Mouse (Mus musculus) hindbrain, postnatal 0 days (tissue): ENCODE data around the gene Slc7a11. TPM values are rescaled to one million over a fixed set of nuclear protein-coding genes. Genes with fewer than 3 reads are reported as not detected.

Source experiments
- ATAC-seq: fragments of 200-750 bp; cut with Nextera tagmentation; 2 replicates; pipeline ENCODE4 v1.8.0; 2017; ENCODE audit warnings: mild to moderate bottlenecking, moderate TSS enrichment, moderate library complexity
- DNase-seq: peaks from one replicate; pipeline ENCODE4 v3.0.0-alpha.2; 2015; ENCODE audit warnings: low spot score
- H3K27ac ChIP-seq: fragments of 300-500 bp; sonication (generic); 2 replicates; pipeline ENCODE4 v1.5.1; 2014; ENCODE audit warnings: mild to moderate bottlenecking
- H3K27me3 ChIP-seq: fragments of 300-500 bp; sonication (generic); 2 replicates; pipeline ENCODE4 v1.6.1; 2014; ENCODE audit warnings: low read length, mixed read lengths; ENCODE audit not compliant: insufficient read depth
- H3K36me3 ChIP-seq: fragments of 300-500 bp; sonication (generic); 2 replicates; pipeline ENCODE4 v1.6.1; 2014; ENCODE audit warnings: low read length, mixed read lengths; ENCODE audit not compliant: insufficient read depth
- H3K4me1 ChIP-seq: fragments of 300-500 bp; sonication (generic); 2 replicates; pipeline ENCODE4 v1.6.1; 2014; ENCODE audit warnings: antibody characterized with exemption, low read length, mixed read lengths; ENCODE audit not compliant: insufficient read depth
- H3K4me2 ChIP-seq: fragments of 300-500 bp; sonication (generic); 2 replicates; pipeline ENCODE4 v1.6.1; 2014; ENCODE audit warnings: low read depth, mild to moderate bottlenecking, low read length, moderate library complexity, mixed read lengths
- H3K4me3 ChIP-seq: fragments of 300-500 bp; sonication (generic); 2 replicates; pipeline ENCODE4 v1.5.1; 2014; ENCODE audit warnings: low read length
- H3K9ac ChIP-seq: fragments of 300-500 bp; sonication (generic); replicated peaks from 2 replicates; pipeline ENCODE4 v1.6.1; 2014; ENCODE audit warnings: mild to moderate bottlenecking, low read length, moderate library complexity, mixed read lengths
- H3K9me3 ChIP-seq: fragments of 300-500 bp; sonication (generic); 2 replicates; pipeline ENCODE4 v1.6.1; 2016; ENCODE audit warnings: low read length, mixed read lengths
- CTCF ChIP-seq: IDR thresholded peaks from 2 replicates; pipeline ENCODE4 v1.5.1; 2016; ENCODE audit warnings: antibody characterized with exemption, control low read depth, low read depth
- WGBS: fragments of 180-500 bp; shearing (Covaris S2); extraction: QIAGEN DNeasy Blood & Tissue Kit; methylation state at CpG from one replicate; pipeline ENCODE4 v1.1.7; 2014; 5-methylcytosine and 5-hydroxymethylcytosine counted together
- polyA plus RNA-seq: library from polyadenylated mRNA; unstranded; fragments of >200 nt; fragmentation: Nextera tagmentation; extraction: Ambion mirVana; gene quantifications from 2 replicates; pipeline ENCODE4 v1.2.1, GENCODE M21; 2015
- total RNA-seq: library from RNA; depleted of rRNA; stranded (reverse); fragments of >200 nt; gene quantifications from 2 replicates; pipeline ENCODE4 v1.2.3, GENCODE M21; 2014

Gene Slc7a11
- total and polyA plus RNA-seq, 2 experiments from 2014 or later = 4.8 to 18.0 TPM

- DNase-seq = peak; percentile 91
- WGBS = 25% methylated on average over 4 of the region's 4 CpGs
- Histone ChIP-seq H3K9ac (no peak overlapping the region), H3K9me3 (no peaks in the 10 kb centered on the region), H3K4me3 (no peak overlapping the region), H3K4me1 (no peaks in the 10 kb centered on the region), H3K36me3 (no peaks in the 10 kb centered on the region), H3K27me3 (no peaks in the 10 kb centered on the region), H3K27ac (no peak overlapping the region), H3K4me2 (no peak overlapping the region)
- TF ChIP-seq CTCF = peak; percentile 57
- ATAC-seq = peak; percentile 97
These were observed 429.0 kb downstream of the Slc7a11 start for GRCm38 (mm10) chr3:50014396-50014795.

- Histone ChIP-seq H3K27me3 (no peaks in the 10 kb centered on the region), H3K4me3 (no peak overlapping the region), H3K4me2 (no peak overlapping the region), H3K9me3 (no peaks in the 10 kb centered on the region), H3K9ac (no peak overlapping the region), H3K36me3 (no peaks in the 10 kb centered on the region), H3K27ac (no peak overlapping the region), H3K4me1 (no peaks in the 10 kb centered on the region)
- 61% methylated on average over 3 of the region's 3 CpGs for WGBS
- TF ChIP-seq CTCF = no peak
- ATAC-seq (no peak), DNase-seq (no peak)
These were observed 431.4 kb downstream of the Slc7a11 start for GRCm38 (mm10) chr3:50012012-50012411.

- H3K4me1 ChIP-seq = no peaks in the 10 kb centered on the region
- H3K9ac ChIP-seq = no peak overlapping the region
- no peak overlapping the region for H3K4me3 ChIP-seq
- 56% methylated on average over 5 of the region's 5 CpGs for WGBS
- DNase-seq (peak; percentile 22), ATAC-seq (peak; percentile 67; the same call in 1 of the 2 replicates)
- H3K4me2 ChIP-seq = no peak overlapping the region
- H3K27me3 ChIP-seq = no peaks in the 10 kb centered on the region
- H3K27ac ChIP-seq = no peak overlapping the region
- H3K36me3 ChIP-seq = no peaks in the 10 kb centered on the region
- TF ChIP-seq CTCF = no peak
- H3K9me3 ChIP-seq = no peaks in the 10 kb centered on the region
These were observed 439.3 kb downstream of the Slc7a11 start for GRCm38 (mm10) chr3:50003970-50004683.

GRCm38 (mm10) chr3:50002067-50002466, 441.3 kb downstream of the Slc7a11 start:
- H3K9ac ChIP-seq = no peak overlapping the region

GRCm38 (mm10) chr3:50001635-50002034, 441.8 kb downstream of the Slc7a11 start:
- Histone ChIP-seq H3K4me2 (no peak overlapping the region), H3K4me3 (no peak overlapping the region), H3K36me3 (no peaks in the 10 kb centered on the region), H3K9me3 (no peaks in the 10 kb centered on the region), H3K9ac (no peak overlapping the region), H3K4me1 (no peaks in the 10 kb centered on the region), H3K27ac (no peak overlapping the region), H3K27me3 (no peaks in the 10 kb centered on the region)
- DNase-seq (no peak), ATAC-seq (no peak)
- 81% methylated on average over 1 of the region's 1 CpGs for WGBS
- no peak for TF ChIP-seq CTCF

More at GRCm38 (mm10) chr3:50002067-50002466, 441.3 kb downstream of the Slc7a11 start:
- Histone ChIP-seq H3K27me3 (no peaks in the 10 kb centered on the region), H3K36me3 (no peaks in the 10 kb centered on the region), H3K4me1 (no peaks in the 10 kb centered on the region), H3K27ac (no peak overlapping the region), H3K9me3 (no peaks in the 10 kb centered on the region), H3K4me2 (no peak overlapping the region), H3K4me3 (no peak overlapping the region)
- TF ChIP-seq CTCF = no peak
- DNase-seq (no peak), ATAC-seq (no peak)

GRCm38 (mm10) chr3:49992891-49993290, 450.5 kb downstream of the Slc7a11 start:
- no peak for ATAC-seq
- Histone ChIP-seq H3K9me3 (no peaks in the 10 kb centered on the region), H3K4me3 (no peak overlapping the region), H3K4me1 (no peaks in the 10 kb centered on the region), H3K36me3 (no peaks in the 10 kb centered on the region), H3K4me2 (no peak overlapping the region), H3K27me3 (no peaks in the 10 kb centered on the region), H3K27ac (no peak overlapping the region), H3K9ac (no peak overlapping the region)
- WGBS = 18% methylated on average over 1 of the region's 1 CpGs
- DNase-seq = no peak
- TF ChIP-seq CTCF = no peak

- ATAC-seq (no peak), DNase-seq (no peak)
- Histone ChIP-seq H3K36me3 (no peaks in the 10 kb centered on the region), H3K4me2 (no peak overlapping the region), H3K27me3 (no peaks in the 10 kb centered on the region), H3K9ac (no peak overlapping the region), H3K4me3 (no peak overlapping the region), H3K9me3 (no peaks in the 10 kb centered on the region), H3K4me1 (no peaks in the 10 kb centered on the region), H3K27ac (no peak overlapping the region)
- 55% methylated on average over 2 of the region's 2 CpGs for WGBS
- TF ChIP-seq CTCF = no peak
These were observed 456.2 kb downstream of the Slc7a11 start for GRCm38 (mm10) chr3:49987236-49987635.
